Mouse (Mus musculus) neural tube, embryonic 10.5 days (tissue): ENCODE results near the gene Ercc2.

Source experiments
- DNase-seq: peaks from one replicate; pipeline ENCODE4 v3.0.0-alpha.2; 2017; ENCODE audit warnings: low spot score; ENCODE audit errors: extremely low spot score

Gene Ercc2

GRCm38 (mm10) chr7:19381377-19382165, at the start of gene Ercc2:
Ercc2 (plus strand) TSS chr7:19382010.
- DNase-seq = peak; percentile 99

DNA sequence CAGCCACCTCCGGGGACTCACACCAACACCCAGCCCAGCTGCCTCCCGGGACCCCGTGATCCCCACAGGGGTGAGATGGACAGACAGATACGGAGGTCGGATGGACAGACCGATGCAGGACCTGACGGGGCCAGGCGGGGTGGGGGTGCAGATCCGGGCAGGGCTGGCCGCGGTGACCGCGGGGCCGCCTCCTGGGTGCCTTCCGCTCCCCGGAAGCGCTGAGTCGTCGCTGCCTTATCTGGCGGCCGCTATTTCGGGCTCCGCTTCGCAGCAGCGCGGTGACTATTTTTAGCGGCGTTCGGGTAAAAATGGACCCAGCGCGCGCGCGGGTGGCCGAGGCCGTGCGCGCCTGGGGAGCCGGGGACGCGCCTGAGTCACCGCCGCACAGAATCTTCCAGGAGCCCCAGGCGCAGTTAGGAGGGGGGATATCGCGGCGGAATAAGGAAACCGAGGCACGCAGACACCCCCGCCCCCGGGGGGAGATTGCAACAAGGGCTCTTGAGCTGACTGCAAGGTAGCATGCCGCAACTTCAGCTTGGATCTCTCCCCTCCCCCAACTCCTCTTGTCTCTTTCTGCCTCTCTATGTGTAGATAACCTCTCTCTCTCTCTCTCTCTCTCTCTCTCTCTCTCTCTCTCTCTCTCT, 49.0 kb upstream of the Ercc2 start:
- DNase-seq = peak; percentile 68

GRCm38 (mm10) chr7:19335583-19335982, 46.2 kb upstream of the Ercc2 start:
- DNase-seq = no peak

DNA sequence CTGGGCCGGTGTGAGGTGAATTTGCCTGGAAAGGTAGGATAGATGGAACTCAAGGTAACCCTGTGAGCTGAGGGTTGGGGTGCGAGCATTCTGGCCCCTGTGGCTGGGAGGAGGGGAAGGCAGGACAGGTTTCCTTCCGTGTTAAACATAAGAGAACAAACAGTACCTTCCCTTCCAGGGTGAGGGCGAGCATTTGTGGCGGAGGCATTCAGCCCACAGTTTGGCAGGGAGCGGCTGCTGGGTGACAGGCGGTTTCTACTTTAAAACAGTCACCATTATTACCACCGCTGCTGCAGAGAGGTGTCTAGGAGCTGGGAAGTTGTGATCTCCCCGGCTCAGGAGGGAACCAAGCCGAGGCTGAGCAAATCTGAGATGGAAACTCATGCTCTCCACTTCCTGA, 44.7 kb upstream of the Ercc2 start:
- DNase-seq = no peak

DNA sequence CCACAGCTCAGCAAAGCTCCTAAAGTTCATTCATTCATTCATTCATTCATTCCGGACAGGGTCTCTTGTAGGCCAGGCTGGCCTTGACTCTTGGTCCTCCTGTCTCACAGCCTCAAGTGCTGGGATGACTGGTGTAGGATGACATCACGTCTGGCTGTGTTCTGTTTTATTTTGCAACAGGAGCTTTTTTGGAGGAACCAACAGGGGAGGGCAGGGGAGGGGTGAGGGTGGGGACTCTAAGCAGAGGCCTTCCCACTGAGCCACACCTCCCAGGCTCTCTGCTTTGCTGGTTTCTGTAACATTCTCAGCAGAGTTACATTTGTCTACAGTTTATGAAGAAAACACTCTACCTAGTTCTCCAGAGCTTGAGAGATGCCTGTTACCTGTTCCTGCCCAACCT, 43.8 kb upstream of the Ercc2 start:
- no peak for DNase-seq

GRCm38 (mm10) chr7:19338596-19338995, 43.2 kb upstream of the Ercc2 start:
- DNase-seq = no peak

- no peak for DNase-seq
Observed at GRCm38 (mm10) chr7:19341250-19341649, 40.6 kb upstream of the Ercc2 start.

DNA sequence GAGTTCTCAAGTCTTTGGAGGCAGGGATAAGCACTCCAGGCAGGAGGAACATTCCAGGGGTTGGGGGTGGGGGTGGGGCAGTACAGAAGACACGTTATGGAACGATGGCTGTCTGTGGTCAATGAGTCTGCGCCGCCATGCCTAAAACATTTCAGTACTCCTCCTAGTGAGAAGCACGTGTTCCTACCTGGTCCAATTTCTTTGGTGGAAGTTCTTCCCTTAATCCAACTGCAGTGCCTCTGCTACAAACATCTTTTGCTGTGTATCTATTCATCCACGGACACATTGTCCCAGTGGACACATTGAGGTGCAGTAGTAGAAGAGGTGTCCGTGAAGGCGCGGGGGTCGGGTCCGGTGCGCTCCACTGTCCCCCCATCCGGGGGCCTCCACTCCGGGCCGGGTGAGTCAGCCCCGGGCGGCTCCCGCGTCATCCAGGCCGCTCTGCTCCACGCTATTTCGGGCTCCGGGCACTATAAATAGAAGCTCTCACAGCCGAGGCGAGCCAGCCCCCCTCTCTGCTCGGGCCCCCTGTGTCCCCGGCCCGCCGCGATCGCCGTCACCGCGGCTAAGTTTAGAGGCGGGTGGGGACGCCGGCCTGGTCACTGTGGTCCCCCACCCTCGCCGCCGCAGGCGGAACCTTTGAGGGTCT, 39.9 kb upstream of the Ercc2 start:
- peak; percentile 58 for DNase-seq

DNA sequence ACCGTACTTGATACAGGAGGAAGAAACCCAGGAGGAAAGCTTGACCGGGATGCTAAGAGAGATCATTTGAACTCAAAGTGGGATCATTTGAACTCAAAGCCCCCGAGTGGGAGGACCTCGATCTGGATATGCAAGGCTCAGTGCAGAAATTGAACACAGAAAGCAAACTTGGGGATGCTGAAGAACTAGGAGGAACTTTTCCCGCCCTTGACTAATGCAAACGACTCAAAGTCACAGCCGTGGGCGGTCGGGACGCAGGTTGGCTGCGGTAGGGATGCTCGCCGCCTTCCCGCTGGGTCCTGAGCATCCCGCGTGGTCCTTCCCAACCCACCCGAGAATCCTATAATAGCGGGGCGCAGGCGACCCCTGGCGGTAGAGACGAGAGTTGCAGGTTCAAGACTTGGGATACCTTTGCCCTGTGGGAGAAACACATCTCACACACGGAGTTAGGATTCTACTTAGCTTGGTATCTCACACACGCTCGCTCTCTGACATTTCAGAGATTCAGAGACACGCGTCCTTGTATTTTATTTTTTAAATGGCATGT, 39.3 kb upstream of the Ercc2 start:
- peak; percentile 93 for DNase-seq

DNA sequence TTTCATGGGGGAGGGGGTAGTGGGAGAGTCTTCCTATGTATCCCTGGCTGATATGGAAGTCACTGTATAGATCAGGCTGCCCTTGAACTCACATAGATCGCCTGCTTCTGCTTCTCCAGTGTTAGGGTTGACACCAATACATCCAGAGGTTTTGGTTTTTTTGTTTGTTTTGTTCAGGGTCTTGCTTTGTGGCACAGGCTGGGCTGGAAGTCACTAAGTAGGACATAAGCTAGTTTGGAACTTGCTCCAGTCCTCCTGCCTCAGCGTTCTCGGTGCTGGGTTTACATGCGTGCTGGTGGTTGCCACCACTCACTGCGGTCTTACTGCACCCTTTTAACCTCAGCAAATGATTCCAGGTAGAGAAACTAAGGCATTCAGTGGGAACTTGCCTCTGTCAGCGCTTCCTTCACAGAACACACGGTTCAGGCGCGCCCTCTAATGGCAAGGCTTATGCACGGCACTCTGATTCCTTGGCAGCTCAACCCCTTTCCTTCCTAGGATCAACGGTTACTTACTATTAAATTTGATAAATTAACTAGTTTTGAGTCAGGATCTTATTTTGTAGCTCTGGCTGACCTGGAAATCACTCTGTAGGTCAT, 38.5 kb upstream of the Ercc2 start:
- peak; percentile 72 for DNase-seq

DNA sequence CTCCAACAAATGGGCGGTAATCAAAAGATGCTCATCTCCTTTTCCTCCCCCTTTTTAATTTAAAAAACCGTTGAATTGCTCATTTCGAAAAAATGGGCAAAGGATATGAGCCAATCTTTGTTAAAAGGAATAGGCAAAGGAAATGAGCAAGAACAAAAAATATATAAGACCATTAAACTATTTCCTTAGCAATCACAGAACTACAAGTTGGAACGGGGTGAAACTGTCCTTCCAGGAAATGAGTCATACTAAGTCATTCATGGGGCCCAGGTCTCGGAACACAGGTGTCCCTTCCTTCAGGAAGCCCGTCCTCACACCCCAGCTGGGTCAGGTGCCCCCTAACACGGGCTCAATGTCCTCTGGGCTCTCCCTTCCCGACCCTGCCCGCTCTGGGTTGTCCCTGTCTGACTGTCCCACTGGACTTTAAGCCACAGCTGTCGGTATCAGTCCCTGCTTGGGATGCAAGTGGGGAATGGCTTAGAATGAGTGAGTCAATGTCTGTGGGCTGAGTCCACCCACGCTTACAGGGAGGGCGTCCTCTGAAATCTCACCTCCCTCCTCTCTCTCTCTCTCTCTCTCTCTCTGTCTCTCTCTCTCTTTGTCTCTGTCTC, 37.5 kb upstream of the Ercc2 start, which contains the start of gene Ercc1:
Gene Ercc1 (plus strand): TSS at position 542 of the 611 bp plus-strand sequence.
- DNase-seq = no peak

DNA sequence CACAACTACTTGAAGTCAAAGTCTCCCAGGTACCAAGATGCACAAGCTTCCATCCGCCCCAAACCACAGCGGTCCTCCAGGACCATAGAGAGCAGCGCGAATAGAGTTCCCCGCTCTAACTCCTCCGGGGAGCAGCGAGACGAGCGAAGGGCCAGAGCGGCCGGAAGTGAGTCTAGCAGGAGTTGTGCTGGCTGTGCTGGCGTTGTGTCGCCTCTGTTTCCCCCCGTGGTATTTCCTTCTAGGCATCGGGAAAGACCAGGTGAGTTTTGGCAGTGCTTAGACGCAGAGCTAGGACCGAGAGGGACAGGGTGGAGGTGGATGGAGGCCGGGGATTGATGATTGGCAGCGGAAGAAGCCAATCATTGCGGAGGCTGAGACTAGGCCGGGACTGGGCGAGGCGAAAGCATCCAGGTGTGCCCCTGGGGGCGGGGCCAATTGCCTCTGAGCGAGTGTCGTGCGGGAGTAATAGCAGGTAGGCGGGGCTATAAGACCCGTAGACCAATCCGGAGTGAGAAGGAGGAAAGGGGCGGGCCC, 36.8 kb upstream of the Ercc2 start:
- peak; percentile 95 for DNase-seq

DNA sequence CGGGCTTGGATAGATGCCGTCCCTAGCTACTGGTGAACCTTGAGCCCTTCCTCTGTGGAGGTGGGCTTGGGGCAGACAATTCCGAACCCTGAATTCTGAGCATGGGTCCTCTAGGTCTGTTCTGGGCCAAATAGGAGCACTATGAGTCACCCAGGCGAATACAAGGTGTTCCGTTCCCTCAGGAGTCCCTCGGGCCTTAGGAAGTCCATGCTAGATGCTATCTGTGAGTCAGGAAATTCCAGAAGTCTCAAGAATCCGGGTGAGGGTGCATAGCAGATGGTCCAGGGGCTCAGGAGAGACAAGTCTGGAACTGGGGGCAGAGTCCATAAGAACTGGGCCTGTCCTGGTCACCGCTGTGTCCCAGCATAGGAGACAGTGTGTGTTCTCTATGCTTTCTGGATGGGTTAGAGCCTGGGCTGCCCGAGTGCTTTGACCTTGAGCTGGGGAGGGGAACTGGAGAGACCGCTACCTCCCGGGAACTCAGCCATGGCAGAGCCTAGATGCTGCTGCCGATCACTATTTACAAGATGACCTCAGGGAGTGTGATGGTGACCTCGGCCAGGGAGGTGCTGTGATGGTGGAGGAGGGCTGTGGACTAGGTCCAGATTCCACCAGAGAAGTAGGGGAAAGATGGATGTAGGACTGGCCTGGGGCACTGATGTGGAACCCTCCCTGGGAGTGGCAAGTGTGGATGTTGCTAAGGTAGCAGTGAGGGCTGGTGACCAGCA, 32.5 kb upstream of the Ercc2 start:
- DNase-seq = no peak

- no peak for DNase-seq
Observed at GRCm38 (mm10) chr7:19350221-19350620, 31.6 kb upstream of the Ercc2 start.

GRCm38 (mm10) chr7:19354991-19355390, 26.8 kb upstream of the Ercc2 start:
- DNase-seq = no peak

DNA sequence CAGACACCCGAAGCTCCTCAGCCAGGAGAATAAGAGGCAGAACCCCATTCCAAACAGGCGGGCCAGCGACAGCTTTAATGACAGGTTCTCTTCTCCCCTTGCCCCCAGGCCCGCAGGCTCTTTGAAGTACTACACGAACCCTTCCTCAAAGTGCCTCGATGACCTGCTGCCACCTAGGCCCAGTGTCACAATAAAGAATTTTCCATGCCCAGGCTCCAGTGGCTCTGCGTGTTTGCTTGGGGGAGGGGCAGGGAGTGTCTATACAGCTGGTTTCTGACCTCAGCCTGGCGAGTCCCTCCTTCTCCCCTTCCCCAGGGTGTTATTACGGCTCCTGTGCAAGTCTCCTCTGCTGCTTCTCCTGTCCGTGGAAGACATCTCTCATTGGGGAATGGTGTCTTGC, 25.5 kb upstream of the Ercc2 start:
- DNase-seq = no peak

GRCm38 (mm10) chr7:19357381-19358375, 24.1 kb upstream of the Ercc2 start:
- no peak for DNase-seq

- no peak for DNase-seq
Observed at GRCm38 (mm10) chr7:19358634-19359033, 23.2 kb upstream of the Ercc2 start.

- DNase-seq = peak; percentile 92
Observed at GRCm38 (mm10) chr7:19359299-19359891, 22.4 kb upstream of the Ercc2 start, which contains the start of the genes Cd3eap and Ppp1r13l. Cd3eap (minus strand) TSS chr7:19359483. Ppp1r13l (plus strand) TSS chr7:19359749.
